Mouse (Mus musculus) spleen, adult 2 months (tissue): ENCODE data around the gene Prim2. TPM values are rescaled to one million over a fixed set of nuclear protein-coding genes. Genes with fewer than 3 reads are reported as not detected.

ENCODE experiments used
- DNase-seq, 2 experiments: peaks; one replicate each; pipeline versions ENCODE4 v3.0.0 to v3.0.0-alpha.2; 2012 to 2021; ENCODE audit warnings: low spot score in 2 of 2, low read depth in 1 of 2
- H3K27ac ChIP-seq: fragments of 200-500 bp; 2 replicates; pipeline ENCODE4 v1.5.1; 2012; ENCODE audit warnings: low read length, inconsistent platforms; ENCODE audit not compliant: insufficient read depth
- H3K27me3 ChIP-seq: fragments of 200-500 bp; 2 replicates; pipeline ENCODE4 v1.6.1; 2012; ENCODE audit warnings: mild to moderate bottlenecking, moderate library complexity, low read length, inconsistent platforms; ENCODE audit not compliant: control insufficient read depth, insufficient read depth
- H3K36me3 ChIP-seq: fragments of 200-500 bp; 2 replicates; pipeline ENCODE4 v1.6.1; 2012; ENCODE audit warnings: mild to moderate bottlenecking, low read length, inconsistent platforms; ENCODE audit not compliant: control insufficient read depth, insufficient read depth
- H3K4me1 ChIP-seq: fragments of 200-500 bp; 2 replicates; pipeline ENCODE4 v1.6.1; 2011; ENCODE audit warnings: inconsistent platforms; ENCODE audit not compliant: control insufficient read depth, insufficient read depth, insufficient read length
- H3K4me3 ChIP-seq: fragments of 200-500 bp; 2 replicates; pipeline ENCODE4 v1.5.1; 2011; ENCODE audit warnings: mild to moderate bottlenecking, inconsistent platforms; ENCODE audit not compliant: insufficient read depth, insufficient read length; ENCODE audit errors: extremely low read depth
- CTCF ChIP-seq: fragments of 200-500 bp; IDR thresholded peaks from 2 replicates; pipeline ENCODE4 v1.5.1; 2011; ENCODE audit warnings: mild to moderate bottlenecking, inconsistent platforms; ENCODE audit not compliant: insufficient read depth, insufficient read length, insufficient replicate concordance; ENCODE audit errors: extremely low read depth
- POLR2A ChIP-seq: fragments of 200-500 bp; IDR thresholded peaks from 2 replicates; pipeline ENCODE4 v1.6.1; 2011; ENCODE audit warnings: low read depth, low read length, inconsistent platforms
- WGBS: fragments of 180-500 bp; shearing (Covaris S2); methylation state at CpG from one replicate; pipeline ENCODE4 v1.1.7; 2018; 5-methylcytosine and 5-hydroxymethylcytosine counted together
- polyA plus RNA-seq: library from polyadenylated mRNA; depleted of rRNA; stranded (reverse); fragments of >200 nt; gene quantifications from 2 replicates; pipeline ENCODE4 v1.2.3, GENCODE M21; 2012

The Prim2 gene
- polyA plus RNA-seq, 1 experiment = 2.9 TPM

- TF ChIP-seq POLR2A (no peak), CTCF (no peak)
- H3K27ac ChIP-seq = no peak overlapping the region
- H3K4me1 ChIP-seq = no peaks in the 10 kb centered on the region
- no peaks in the 10 kb centered on the region for H3K27me3 ChIP-seq
- 36% methylated on average over 1 of the region's 1 CpGs for WGBS
- H3K36me3 ChIP-seq = no peaks in the 10 kb centered on the region; the same call in 1 of the 2 replicates
- H3K4me3 ChIP-seq = no peak overlapping the region
- no peak for DNase-seq
Measured at GRCm38 (mm10) chr1:33612100-33612499, 57.5 kb downstream of the Prim2 start.

- H3K4me3 ChIP-seq = no peak overlapping the region
- no peaks in the 10 kb centered on the region for H3K4me1 ChIP-seq
- H3K36me3 ChIP-seq = no peaks in the 10 kb centered on the region; the same call in none of the 2 replicates
- WGBS = 90% methylated on average over 14 of the region's 14 CpGs
- no peak for TF ChIP-seq POLR2A
- TF ChIP-seq CTCF = no peak
- no peaks in the 10 kb centered on the region for H3K27me3 ChIP-seq
- no peak overlapping the region for H3K27ac ChIP-seq
- no peak for DNase-seq
Measured at GRCm38 (mm10) chr1:33610026-33610721, 59.4 kb downstream of the Prim2 start.

GRCm38 (mm10) chr1:33608133-33608532 lies 61.5 kb downstream of the Prim2 start:
- Histone ChIP-seq H3K4me1 (no peaks in the 10 kb centered on the region), H3K36me3 (no peaks in the 10 kb centered on the region; the same call in none of the 2 replicates), H3K27ac (no peak overlapping the region), H3K27me3 (no peaks in the 10 kb centered on the region), H3K4me3 (no peak overlapping the region)
- no peak for DNase-seq
- 94% methylated on average over 2 of the region's 2 CpGs for WGBS
- TF ChIP-seq CTCF (no peak), POLR2A (no peak)

GRCm38 (mm10) chr1:33604087-33604699 lies 65.4 kb downstream of the Prim2 start:
- H3K27ac ChIP-seq = no peak overlapping the region
- DNase-seq = no peak
- H3K4me3 ChIP-seq = no peak overlapping the region
- no peak for TF ChIP-seq POLR2A
- no peak for TF ChIP-seq CTCF
- 76% methylated on average over 5 of the region's 5 CpGs for WGBS
- no peaks in the 10 kb centered on the region for H3K27me3 ChIP-seq
- no peaks in the 10 kb centered on the region; the same call in none of the 2 replicates for H3K36me3 ChIP-seq
- no peaks in the 10 kb centered on the region; the same call in 1 of the 2 replicates for H3K4me1 ChIP-seq

- no peaks in the 10 kb centered on the region for H3K27me3 ChIP-seq
- WGBS = 82% methylated on average over 3 of the region's 3 CpGs
- no peaks in the 10 kb centered on the region; the same call in 1 of the 2 replicates for H3K36me3 ChIP-seq
- no peak overlapping the region for H3K27ac ChIP-seq
- peaks cover 13% of the 10 kb centered on the region for H3K4me1 ChIP-seq
- TF ChIP-seq CTCF = no peak
- TF ChIP-seq POLR2A = no peak
- no peak overlapping the region for H3K4me3 ChIP-seq
- DNase-seq = no peak
Measured at GRCm38 (mm10) chr1:33599698-33600097, 69.9 kb downstream of the Prim2 start.

- Histone ChIP-seq H3K36me3 (no peaks in the 10 kb centered on the region; the same call in 1 of the 2 replicates), H3K4me1 (peaks cover 13% of the 10 kb centered on the region), H3K27me3 (no peaks in the 10 kb centered on the region), H3K27ac (no peak overlapping the region), H3K4me3 (no peak overlapping the region)
- WGBS = 91% methylated on average over 5 of the region's 5 CpGs
- no peak for DNase-seq
- TF ChIP-seq CTCF (no peak), POLR2A (no peak)
Measured at GRCm38 (mm10) chr1:33599019-33599667, 70.5 kb downstream of the Prim2 start.

- TF ChIP-seq POLR2A = no peak
- TF ChIP-seq CTCF = peak; percentile 13; the same call in 1 of the 2 replicates
- H3K4me1 ChIP-seq = peaks cover 16% of the 10 kb centered on the region
- no peak overlapping the region for H3K27ac ChIP-seq
- no peak overlapping the region for H3K4me3 ChIP-seq
- H3K27me3 ChIP-seq = no peaks in the 10 kb centered on the region
- no peaks in the 10 kb centered on the region; the same call in 1 of the 2 replicates for H3K36me3 ChIP-seq
- no peak for DNase-seq
- 83% methylated on average over 1 of the region's 1 CpGs for WGBS
Measured at GRCm38 (mm10) chr1:33597043-33597442, 72.6 kb downstream of the Prim2 start.
